Mouse (Mus musculus) adrenal gland, postnatal 10 days (tissue): ENCODE results near the gene Mef2d. TPM values are rescaled to one million over a fixed set of nuclear protein-coding genes. Genes with fewer than 3 reads are reported as not detected.

ENCODE experiments used
- DNase-seq: peaks from one replicate; pipeline ENCODE4 v3.0.0; 2021; ENCODE audit warnings: mixed read lengths
- total RNA-seq, 2 experiments: library from RNA; stranded (reverse); gene quantifications; 2 replicates each; pipeline ENCODE4 v1.2.3; 2021

Gene Mef2d
- total RNA-seq, 2 experiments from 2014 or later, result 85.7 to 86.6 TPM

DNA sequence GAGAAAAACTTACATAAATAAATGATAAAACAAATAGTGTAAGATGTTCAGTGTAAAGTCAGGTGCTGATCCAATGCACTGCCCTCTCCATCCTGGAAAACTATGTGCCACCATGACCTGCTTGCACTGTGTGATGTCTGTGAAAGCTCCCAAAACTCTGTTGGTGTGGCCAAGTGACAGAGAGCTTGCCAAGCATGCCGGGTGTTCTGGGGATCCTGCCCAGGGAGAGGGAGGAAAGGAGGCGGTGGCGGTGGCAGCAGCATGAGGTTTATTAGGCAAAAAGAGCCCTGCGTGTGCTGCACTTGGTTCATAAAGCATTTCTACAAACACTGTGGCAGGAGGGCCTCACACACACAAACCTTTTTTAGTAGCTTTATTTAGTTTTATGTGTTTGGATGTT is 39.2 kb downstream of the Mef2d start:
- no peak for DNase-seq

DNA sequence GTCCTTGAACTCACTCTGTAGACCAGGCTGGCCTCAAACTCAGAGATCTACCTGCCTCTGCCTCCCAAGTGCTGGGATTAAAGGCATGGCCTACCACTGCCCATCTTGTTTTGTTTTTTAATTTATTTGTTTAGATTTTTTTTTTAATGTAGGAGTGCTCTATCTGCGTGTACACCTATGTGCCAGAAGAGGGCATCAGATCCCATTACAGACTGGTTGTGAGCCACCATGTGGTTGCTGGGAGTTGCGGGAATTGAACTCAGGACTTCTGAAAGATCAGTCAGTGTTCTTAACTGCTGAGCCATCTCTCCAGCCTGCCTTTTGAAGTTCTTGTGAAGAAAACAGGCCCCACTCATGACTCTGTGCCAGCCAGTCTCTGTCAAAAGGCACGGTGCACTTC is 44.3 kb downstream of the Mef2d start:
- no peak for DNase-seq

DNA sequence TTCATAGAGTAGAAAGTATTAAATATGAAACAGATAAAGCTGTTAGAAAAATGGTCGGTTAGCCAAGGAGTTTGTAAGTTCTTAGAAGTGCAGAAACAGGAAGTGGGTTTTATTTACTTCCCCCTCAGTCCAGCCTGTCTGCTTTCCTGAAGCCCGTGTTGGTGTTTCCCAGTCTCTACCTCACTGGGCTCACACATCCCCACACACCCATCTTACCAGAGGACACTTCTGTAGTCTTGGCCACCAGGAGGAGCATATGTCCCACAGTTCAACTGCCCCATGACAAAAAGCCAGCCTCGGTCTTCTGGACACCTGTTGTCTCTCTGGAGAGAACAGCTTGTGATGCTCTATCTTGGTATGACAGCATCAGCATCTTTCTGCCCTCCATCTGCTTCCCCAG is 49.0 kb downstream of the Mef2d start:
- no peak for DNase-seq

- DNase-seq, result peak; percentile 57
These were observed 49.8 kb downstream of the Mef2d start for GRCm38 (mm10) chr3:88191820-88192616.

DNA sequence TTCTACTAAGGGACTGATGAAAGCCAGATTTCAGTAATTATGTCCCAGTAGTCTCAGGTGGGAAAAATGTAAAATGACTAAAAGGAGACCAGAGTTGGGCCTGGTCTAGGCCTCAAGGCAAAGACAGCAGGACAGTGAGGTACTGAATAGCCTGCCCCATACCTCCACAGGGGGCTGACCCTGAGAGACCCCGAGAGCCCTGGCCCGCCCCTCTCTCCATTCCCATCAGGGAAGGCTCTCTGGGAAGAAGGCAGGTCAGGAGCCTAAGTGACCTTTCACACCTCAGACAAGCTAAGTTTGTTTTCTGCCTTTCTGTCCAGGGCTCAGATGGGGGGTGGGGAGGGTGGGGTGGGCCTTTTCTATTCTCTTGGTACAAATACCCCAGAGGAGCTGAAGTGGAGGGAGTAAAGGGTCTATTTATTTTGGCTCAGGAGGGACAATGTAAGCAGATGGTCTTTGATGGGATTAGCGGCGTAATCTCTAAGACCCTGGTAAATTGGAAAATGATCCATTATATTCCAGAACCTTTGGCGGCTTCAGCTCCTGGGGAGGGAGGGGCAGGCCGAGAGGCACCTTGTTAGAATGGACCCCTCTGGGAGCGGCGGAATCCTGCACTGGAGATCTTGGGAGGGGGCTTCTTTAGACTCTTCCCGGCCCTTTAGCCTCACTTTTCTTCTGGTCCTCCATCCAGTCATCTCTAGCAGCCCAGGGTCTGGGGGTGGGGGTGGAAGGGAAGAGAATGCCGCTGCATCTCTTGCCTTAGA is 55.8 kb downstream of the Mef2d start:
- no peak for DNase-seq

- DNase-seq, result no peak
These were observed 56.4 kb downstream of the Mef2d start for GRCm38 (mm10) chr3:88198505-88199020.

DNA sequence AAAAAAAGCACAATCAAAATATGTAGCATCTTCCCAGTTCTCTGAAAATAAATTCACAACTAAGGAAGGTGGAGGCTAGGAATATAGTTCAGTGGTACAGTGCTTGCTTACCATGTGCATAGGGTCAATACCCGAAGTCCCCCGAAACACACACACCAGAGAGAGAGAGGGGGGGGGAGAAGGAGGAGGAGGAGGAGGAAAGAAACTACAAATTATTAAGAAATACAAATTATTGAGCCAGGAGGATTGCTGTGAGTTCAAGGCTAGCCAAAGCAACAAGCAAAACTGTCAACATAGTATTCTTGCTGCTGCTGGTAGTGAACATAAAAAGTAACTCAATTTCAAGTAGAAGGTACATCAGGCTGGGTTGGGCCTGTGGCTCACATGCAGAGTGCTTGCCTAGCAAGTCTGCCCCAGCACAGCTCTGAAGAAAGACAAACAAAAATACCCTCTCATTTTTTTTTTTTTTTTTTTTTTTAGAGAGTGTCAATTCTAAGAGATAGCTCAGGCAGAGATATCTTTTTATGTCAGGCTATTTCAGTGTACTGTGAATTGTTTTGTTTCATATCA is 57.5 kb downstream of the Mef2d start:
- DNase-seq, result no peak

DNA sequence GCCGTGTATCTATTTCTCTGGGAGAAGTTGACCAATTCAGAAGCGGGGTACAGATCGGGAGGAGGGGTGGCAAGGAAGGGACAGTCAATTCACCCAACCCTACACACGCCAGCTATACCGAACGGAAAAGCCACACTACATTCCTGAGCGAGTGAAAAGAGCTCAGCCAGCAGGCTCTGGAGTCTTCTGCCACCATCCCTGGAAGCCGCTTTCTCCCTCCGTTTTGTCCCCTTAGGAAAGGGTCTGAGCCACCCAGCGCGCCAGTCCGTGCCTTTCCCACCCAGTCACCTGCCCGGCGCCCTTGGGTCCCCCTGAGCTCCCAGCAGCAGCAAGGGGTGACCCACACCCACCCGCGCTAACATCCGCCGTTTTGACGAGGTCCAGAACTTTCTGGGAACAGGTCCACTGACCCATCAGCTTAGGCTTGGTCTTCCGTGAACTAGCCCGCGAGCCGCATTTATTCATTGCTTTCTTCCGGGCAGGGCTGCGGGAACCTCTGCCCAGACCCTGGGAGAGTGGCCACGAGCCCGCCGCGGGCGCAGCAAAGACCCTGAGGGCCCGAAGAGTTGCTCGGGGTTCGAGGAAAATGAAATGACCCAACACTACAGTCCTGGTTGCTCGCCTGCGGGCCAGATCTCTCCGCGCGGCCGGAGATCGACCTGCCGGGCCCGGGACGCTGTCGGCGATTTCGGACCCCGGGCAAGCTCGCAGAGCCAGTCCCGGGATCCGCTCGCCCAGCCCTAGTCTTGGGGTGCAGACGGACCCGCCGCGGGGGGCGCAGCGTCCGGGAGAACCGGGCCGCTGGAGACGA is 58.2 kb downstream of the Mef2d start:
- DNase-seq, result no peak

DNA sequence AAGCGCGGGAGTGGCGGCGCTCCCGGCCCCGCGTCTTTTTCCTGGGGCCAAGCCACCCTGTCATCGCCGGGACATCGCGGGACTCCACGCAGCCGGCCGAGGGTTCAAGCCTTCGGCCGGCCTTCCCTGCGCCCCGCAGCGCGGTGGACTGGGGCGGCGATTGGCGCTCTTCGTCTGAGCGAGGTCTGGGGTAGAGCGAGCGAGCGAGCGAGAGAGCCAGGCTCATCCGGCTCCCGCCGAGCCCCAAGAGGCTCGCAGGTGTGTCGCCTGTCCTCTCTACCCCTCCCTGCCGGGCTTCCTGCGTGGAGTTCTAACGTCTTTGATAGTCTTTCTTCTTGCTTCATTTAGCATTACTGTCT is 58.8 kb downstream of the Mef2d start:
- DNase-seq, result no peak

GRCm38 (mm10) chr3:88201640-88202039 is 59.5 kb downstream of the Mef2d start:
- no peak for DNase-seq

DNA sequence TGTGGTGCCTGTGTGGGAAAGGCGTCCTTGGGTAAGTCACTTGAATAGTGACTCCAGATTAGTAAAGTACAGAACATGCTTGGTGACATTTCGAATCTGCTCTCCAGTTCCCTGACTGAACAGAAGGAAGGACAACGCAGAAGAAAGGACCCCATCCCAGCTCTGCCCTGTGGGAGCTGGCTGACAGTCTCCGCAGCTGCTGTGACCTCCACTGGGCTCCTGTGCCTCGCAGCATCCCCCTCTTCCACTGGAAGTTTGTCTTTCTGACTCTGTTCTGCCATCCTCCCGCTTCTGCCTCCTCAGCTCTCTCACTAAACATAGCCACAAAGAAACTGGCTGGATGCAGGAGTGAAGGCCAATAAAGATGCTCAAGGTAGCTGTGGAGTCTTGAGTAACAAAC is 60.8 kb downstream of the Mef2d start:
- no peak for DNase-seq

DNA sequence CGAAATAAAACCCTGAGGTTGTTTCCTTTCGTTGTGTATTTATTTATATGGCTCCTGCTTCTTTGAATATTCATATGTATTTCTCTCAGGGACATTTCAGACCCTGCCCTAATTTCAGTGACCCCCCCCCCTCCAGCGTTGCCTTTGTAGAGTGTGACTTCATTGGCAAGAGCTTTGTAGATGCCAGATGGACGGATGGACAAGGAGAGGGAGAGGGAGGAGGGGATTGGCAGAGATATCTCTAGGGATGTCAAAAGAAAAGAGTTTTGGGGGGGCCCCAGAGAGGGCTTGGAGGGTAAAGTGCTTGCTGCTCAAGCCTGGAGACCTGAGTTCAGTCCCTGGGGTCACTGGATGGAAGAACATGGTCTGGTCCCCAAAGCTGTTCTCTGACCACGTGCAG is 61.3 kb downstream of the Mef2d start:
- no peak for DNase-seq

DNA sequence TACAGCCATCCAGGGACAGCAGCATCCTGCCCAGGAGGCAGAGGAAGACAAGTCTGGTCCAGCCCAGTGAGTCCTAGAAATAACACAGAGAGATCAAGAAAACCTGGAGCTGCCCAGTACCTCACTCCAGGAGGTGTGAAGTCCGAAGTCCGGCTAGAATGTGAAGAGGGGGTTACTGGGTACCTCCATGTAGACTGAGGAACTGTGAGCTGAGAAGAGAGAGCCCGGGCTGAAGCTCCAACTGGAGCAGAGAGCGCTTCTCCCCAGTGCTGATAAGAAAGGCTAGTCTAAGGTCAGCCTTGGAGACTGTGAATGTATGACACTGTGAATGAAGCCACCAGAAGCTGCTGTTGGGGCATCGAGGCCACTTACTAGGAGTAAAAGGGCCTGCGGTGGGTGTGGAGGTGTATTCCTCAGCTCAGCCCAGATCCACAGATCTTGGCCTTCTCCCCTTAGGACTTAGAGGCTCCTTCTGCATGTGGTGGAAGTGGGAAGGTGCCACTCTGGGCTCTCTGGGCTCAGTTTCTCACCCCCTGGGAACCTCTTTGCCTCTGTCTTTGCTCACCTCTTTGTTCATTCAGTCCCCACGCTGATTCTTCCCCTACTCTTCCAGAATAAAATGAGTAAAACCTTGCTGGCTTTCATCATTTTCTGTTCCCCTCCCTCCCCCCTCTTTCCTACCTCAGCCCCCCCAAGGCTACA is 62.0 kb downstream of the Mef2d start:
- no peak for DNase-seq

DNA sequence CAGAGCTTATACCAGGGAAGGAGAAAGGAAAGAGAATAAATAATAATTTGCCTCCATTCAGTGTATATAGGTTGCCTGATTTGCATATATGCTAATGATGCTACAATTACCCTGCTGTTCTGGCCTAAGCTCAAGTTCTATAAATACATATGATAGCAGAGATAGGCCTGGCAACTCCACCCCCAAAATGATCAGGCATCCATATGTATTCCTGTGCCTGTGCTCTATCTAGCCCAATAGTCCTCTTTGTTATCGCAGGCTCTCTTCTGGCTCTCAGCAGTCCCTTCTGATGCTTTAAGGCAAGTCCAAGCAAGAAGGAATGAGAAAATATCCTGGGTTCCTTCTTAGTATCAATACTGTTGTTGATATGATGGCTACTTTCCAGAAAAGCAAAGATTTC is 62.6 kb downstream of the Mef2d start:
- no peak for DNase-seq

DNA sequence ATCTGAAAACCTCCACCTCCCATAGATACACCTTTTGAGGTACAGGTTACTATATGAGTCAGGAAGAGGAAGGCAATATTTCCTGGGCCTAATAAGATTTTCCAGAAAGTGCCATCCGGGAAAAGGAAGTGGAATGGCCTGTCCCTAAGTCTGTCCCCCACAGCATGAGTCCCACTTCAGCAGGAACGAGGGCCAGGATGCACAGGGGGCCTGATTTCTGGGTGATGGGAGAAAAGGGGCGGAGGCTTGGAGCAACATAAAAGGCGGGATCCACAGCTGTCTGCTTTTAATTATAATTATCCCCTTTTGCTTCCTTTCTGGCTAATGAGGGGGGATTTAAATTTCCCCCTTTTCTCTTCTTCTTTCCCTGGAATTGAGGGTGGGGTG is 63.0 kb downstream of the Mef2d start:
- no peak for DNase-seq

DNA sequence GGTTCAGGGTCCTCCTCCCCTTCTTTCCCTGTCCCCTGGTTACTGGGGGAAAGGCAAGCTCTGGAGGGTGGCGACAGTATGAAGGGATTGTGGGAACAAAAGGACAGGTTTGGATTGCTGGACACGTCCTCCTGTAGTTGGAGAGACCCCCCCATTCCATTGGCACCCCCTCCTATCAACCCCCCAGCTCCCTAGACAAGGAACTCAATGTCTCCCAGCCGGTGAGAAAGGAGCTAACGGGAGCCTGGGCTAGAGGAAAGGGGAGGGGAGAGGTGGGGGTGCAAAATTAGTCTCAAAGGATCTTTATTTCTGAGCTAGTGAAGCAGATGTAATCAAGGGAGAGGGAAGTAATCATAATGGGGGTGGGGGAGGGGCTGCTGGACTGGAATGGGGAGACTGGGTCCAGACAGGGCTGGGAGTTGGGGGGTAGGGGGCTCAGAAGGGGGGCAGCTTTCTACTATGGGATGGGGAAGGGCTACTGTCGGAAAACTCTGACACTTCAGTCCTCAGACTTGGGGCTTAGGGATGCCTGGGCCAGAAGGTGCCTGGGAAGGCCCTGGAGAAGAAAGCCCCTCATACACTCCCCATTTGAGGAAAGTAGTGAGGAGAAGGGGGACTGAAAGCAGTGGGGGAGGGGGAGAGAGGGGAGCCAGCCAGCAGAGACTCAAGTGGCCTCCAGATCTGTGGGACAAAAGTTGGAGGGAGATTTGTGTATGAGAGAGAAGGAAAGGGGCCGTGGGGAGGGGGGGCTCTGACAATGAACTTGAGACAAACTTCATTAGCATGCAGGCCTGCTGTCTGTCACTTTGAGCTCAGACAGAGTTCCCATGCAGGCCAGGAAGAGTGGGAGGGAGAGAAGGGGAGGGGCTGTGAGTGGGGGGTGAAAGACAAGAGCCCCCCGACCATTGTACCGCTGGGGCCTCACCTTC is 63.7 kb downstream of the Mef2d start:
- DNase-seq, result no peak

GRCm38 (mm10) chr3:88206500-88206899 is 64.3 kb downstream of the Mef2d start:
- DNase-seq, result no peak

DNA sequence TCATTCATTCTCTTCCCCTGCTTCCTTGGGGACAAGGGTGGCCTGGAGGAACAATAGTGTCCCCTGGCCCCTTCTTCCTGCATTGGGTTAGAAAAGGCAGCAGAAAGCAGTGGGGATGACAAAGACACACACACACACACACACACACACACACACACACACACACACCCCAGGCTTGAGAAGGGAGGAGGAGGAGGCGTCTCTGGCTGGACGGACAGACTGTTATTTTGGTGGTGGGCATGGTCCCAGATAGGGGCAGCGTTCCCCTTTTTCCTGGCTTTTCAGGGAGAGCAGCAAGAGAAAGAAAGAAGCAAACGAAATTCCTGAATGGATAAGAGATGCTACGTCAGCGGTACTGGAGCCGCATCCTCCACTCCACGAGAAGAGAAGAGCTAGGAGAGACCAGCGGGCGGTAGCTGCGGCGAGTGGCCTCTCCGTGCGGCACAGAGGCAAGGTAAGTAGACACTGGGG is 64.8 kb downstream of the Mef2d start:
- DNase-seq, result no peak

- no peak for DNase-seq
These were observed 65.4 kb downstream of the Mef2d start for GRCm38 (mm10) chr3:88207451-88208100.

GRCm38 (mm10) chr3:88208226-88208720 is 66.1 kb downstream of the Mef2d start:
- no peak for DNase-seq
